Mouse (Mus musculus) heart, postnatal 4 days (tissue): ENCODE data around the gene Zcwpw1. TPM values are rescaled to one million over a fixed set of nuclear protein-coding genes. Genes with fewer than 3 reads are reported as not detected.
A peak's percentile ranks its signal among the peaks of the same experiment; 100 is the strongest.
"Not testable (repeated sequence)": the region's sequence is repeated elsewhere in the genome, so short reads cannot be mapped to it uniquely, and the experiment has no call there.

Experiments used
- DNase-seq: peaks from one replicate; pipeline ENCODE4 v3.0.0; 2021
- total RNA-seq, 2 experiments: library from RNA; stranded (reverse); gene quantifications; 2 replicates each; pipeline ENCODE4 v1.2.3; 2021

The Zcwpw1 gene
- total RNA-seq, 2 experiments from 2014 or later = 2.4 to 3.2 TPM

DNA sequence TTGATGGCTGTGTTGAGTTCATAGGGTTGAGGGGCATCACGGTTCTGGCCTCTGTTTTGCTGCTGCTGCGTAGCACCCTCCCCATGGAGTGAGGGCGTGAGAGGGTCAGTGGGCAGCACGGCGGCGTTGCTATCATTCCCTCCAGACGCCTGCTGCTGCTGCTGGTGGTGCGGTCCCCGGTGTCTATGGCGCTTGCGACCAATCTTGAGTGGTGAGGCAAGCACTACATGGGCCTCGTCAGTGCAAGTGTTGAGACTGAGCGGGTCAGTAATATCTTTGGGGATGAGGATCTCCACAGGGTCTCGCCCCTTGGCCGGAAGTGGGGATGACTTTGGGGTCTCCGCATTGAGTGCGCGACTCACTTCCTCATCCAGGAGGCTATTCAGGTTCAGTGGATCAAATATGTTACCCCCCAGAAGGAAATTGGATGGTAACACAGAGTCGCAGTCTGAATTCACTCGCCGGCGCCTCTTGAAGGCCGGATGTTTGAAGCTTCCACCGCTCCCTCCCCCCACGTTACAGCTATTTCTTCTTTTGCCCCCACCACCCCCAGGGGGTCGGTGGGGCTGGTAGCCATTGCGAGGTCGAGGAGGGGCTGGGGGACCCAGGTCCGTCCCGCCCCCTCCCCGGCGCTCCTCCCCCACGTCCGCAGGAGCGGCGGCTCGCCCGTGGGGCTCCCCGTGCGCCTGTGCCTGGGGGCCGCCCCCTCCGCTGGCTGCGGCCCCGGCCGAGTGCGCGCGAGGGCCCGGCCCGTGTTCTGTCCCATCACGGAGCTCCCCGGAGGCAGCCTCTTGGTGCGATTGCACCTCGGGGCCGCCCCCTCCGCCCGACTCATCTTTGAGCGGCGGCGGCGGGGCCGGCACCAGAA is 2.2 kb upstream of the Zcwpw1 start:
- peak; percentile 60 for DNase-seq

DNA sequence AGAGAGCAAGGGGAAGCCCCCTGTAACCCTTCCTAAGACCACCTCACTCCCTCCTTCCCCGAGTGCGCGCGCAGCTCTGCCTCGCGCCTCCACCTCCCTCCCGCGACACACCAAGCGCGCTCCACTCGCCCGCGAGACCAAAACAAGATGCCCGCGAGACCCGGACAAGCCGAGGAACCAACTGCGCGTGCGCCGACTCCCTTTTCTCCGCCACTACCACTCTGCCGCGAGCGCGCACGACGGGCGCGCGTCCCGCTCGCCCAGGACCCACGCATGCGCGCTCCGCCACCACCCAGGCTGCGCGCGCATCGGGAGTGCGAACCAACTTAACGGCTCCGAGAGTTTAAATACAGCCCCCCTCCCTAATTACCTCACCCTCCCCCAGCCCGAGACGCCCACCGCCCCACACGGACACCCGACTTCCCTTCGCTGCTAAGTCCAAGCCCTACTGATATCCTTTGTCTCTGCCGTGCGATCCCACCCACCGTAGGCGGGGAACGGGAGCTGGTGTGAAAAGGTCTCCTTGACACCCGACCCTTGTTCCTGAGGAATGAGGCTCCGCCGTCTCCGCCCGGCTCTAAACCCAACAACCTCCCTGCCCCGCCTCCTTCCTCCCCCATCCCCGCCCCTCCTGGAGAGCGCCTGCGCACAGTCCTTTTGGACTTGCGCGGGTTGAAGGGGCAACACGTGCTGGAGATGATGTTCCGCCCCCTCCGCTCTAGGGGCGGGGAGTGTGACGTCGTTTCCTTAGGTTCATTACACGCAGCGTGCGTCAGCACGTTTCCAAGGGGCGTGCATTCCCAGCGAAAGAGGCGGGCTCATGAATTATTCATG is 1.3 kb upstream of the Zcwpw1 start:
- peak; percentile 99 for DNase-seq

DNA sequence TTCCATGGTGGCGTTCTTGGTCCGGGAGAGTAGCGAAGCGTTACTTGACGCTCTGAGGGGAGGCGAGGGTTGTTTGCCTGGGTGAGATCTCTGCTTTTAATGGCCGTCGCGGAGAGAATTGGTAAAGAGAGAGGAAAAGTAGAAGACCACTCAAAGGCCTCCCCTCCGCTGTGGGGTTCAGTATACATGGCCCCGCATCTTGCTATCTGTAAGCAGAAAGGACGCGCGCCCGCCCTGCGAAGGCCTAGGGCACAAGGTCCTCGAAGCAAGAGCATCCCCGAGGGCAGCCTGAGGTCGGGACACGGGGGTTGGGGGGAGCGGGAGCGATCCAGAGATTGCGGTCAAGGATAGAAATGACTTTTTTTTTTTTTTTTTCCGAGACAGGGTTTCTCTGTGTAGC is 573 bp downstream of the Zcwpw1 start:
- DNase-seq = peak; percentile 18

DNA sequence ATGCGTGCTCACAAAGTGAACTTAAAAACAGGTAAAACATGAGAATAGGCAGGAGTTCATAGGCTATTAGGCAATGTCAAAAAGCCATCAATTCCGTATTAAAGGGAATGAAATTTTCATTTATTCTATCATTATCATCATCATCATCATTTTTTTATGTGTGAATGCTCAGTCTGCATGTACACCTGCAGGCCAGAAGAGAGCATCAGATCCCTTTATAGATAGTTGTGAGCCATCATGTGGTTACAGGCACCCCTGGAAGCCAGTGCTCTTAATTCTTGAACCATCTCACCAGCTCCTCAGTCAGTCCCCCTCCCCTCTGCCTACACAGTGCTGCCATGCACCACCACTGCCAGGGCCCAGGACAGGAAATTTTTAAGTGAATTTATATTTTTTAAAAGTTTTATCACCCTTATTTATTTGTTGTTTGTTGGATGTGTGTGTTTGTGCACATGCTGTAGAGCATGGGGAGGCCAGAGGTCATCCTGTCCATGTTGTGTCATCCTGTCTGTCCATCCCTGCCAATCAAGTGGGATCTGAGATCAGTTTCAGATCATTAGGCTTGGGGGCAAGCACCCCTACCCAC is 1.4 kb downstream of the Zcwpw1 start:
- DNase-seq = no peak

DNA sequence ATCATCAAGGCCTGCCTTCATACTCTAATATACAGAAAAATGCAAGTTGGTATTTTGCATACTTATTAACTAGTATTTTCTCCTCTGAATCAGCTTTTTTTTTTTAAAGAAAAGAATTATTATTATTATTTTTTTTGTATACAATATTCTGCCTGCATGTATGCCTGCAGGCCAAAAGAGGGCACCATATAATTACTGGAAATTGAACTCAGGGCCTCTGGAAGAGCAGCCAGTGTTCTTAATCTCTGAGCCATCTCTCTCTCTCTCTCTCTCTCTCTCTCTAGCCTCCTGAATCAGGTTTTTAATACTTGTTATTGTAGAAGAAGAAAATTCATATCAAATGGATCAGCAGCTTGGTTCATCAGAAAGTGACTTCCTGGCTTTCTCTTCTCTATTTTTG is 4.0 kb downstream of the Zcwpw1 start:
- no peak for DNase-seq

DNA sequence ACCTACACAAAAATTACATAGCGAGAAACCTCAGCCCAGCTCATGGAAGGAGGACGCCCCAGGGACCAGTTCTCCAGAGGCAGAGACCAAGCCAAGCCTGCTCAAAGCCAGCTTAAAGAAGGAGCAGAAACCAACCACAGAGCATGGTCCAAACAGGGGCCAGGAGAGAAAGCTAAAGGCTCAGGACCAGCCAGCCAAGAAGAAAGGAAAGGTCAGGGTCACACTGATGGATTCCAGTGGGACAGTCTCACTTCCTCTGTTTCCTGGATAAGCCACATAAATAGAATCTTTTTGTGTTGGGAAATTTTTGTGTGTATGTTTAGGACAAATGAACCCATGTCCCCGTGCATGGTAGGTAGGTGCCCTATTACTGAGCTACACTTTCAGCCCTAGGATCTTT is 9.0 kb downstream of the Zcwpw1 start:
- no peak for DNase-seq

DNA sequence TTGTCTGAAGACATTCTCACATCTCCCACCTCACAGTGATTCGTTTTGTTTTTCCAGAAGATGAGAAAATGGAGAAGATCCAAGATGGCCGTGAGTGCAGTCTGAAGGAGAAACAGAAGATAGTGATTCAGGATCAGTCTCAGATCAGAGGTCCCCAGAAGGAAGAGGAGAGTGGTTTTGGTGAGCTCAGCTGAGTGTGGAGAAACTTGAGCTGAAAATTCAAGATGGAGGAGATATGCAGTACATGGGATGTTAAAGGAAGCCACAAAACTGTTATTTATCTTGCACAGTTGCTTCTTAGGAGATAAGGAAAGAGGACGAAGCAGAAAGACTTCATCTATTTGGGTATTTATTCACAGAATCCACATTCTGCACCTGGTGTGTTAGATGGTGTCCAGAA is 13.3 kb downstream of the Zcwpw1 start:
- DNase-seq = no peak

DNA sequence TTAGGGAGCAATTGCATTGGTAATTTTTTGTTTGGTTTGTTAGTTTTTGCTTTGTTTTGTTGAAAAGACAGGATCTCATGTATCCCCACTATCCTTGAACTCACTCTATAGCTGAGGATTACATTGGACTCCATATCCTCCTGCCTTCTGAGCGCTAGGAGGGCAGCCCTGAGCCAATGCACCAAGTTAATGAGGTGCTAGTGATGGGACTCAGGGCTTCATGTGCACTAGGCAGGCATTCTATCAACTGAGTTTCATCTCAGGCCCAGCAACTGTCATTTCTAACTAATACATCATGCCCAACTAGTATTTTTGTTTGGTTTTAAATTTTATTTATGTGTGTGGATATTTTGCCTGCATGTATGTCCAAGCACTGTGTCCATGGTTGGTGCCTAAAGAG is 18.6 kb downstream of the Zcwpw1 start:
- DNase-seq = no peak

DNA sequence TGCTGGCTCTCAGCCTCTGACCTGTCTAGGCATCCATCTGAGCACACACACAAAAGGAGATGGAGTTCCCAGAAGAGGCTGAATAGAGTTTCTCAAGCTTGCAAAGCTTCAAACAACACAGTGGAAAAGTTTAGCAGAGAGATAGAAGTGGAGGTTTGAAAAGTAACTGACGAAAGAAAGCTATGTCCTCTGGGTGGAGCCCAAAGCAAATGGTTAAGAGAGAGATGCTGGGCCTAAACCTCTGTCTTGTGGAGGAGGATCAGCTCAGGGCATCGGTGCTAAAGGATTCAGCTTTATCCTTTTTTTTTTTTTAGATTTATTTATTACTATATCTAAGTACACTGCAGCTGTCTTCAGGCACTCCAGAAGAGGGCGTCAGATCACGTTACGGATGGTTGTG is 20.7 kb downstream of the Zcwpw1 start:
- no peak for DNase-seq

DNA sequence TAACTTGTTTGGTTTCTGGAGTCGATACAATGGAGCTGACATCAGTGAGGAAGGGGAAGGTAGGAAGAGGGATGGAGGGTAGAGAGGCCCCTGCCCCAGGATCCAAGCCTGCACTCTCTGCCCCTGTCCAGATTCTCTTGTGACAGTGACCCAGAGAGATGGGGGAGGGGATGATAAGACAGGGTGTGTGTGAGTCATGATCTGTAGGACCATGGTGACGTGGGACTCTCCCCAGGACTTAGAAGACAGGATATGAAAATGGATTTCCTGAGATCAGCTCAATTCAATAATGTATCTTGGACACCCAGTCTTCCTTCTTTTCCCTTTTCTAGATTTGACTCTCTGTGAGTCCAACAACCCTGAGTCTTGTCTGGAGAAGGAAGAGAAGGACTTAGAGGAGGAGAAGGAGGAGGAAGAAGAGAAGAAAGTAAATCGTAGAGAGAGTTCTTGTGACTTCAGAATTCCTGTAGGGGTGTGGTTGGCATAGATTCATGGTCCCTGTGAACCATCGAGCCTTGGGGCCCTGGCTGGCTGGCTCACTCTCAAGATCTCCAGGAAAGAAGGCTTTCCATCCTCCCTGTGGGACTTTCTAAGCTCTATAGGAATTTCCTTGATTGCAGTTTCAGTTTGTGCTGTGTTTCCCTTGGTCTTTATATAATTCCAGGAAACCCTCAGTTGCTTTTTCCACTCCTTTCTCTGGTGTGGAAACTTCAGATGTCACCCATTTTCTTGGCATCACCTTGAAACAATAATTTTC is 30.0 kb downstream of the Zcwpw1 start:
- DNase-seq = no peak

DNA sequence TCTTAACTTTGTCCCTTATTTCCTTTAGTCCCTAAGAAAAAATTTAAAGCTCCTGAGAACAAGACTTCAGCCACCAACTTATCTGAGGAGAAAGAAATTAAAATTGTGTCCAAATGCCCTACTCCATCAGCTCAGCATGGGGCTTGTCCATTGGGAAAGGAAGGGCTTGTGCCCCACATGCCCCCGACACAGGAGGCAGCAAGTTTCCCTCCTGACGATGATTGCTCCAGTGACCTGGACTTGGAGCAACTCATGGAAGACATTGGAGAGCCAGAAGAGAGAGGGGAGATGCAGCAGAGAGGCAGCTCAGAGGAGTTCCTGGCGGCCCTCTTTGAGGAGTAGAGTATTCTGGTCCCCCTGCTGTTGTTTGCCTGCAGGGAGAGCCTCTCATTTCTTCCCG is 34.5 kb downstream of the Zcwpw1 start:
- no peak for DNase-seq

DNA sequence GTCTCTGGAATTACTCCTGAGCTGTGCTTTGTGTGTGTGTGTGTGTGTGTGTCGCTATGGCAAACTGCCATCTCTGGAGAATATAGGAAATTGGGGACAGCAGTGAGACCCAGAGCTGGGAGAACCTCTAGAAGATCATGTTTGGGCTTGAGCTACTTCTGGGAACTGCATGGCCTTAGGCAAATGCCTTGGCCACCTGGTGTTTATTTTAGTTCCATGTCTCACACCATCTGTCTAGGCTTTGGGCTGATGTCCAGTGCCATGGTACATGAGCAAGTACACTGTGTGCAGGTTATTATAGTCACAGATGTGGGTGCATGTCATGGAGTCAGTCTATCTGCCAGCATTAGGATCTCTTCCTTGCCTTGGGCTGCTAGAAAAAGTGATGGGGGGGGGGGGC is 35.0 kb downstream of the Zcwpw1 start:
- no peak for DNase-seq

DNA sequence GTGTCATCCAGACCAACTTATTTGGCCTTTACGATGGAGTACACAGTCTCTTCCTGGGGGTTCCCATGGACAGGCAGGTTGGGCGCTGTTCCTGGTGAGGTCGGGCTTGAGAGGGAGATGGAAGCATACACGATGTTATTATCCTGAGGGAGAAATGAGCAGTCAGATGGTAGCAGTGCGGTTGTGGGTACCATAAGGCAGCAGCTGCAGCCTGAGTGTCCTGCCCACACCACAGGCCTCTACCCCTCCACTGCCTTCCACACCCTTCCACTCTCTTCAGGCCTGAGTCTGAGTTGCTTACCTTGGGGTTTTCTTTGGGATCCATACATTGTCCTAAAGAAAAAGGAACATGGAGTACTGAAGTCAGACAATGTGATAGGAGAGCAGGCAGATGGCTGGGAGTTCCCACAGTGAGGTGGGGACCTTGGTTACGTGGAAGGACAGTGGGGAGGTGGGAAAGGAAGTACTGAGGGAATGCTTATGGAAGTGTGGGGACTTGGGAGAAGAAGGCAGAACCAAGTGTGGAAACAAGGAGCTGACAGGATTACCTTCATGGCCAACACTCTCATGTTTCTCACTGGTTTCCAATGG is 36.0 kb downstream of the Zcwpw1 start:
- DNase-seq = no peak

DNA sequence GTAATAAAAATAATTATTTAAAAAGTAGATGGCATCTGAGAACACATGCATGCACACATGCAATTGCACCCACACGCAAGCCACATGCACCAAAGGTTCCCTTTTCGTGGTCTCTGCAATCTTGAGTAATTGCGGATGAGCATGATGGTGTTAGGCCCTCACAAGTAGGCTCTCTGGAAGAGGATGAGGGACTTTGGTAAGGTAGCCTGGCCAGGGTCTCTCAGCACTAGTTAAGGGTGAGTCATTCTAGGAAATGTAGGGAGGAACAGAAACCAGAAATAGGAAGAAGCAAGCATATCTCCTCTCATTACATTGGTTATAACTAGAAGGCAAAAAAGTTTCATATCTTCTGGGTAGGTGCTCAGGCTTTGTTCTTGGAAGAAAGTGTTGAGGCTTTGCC is 37.4 kb downstream of the Zcwpw1 start:
- DNase-seq = no peak

DNA sequence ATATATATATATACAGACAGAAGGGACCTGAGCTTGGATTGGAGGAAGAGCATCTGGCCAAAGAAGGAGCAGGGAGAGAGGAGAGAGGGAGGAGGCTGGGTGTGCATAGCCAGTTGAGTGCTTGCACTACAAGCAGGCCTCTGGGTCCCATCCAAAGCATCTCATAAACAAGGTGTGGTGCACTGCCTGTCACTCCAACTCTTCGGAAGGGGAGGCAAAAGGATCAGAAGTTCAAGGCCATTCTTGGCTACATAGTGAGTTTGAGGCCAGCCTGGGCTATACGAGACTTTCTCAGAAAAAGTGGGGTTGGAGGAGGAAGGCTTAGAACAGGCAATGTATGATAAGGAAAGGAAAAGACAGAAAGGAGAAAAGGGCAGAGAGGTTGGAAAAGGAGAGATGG is 38.4 kb downstream of the Zcwpw1 start:
- no peak for DNase-seq

DNA sequence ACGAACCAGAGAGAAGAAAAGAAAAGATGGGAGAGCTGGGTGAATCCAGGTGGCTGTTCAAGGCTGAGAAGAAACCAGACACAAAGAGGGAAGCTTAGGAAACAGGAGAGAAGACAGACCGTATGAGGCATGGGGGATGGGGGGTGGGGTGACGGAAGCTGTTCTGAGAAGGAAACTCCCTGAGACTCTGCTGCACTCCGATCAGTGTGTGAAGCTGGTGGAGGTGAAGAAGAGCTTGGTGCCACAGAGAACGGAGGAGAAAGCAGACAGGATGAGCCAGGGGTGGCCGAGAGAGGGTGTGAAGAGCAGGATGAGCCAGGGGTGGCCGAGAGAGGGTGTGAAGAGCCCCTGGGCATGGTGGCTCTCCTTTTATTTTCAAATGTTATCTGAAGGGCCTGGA is 38.8 kb downstream of the Zcwpw1 start:
- no peak for DNase-seq

DNA sequence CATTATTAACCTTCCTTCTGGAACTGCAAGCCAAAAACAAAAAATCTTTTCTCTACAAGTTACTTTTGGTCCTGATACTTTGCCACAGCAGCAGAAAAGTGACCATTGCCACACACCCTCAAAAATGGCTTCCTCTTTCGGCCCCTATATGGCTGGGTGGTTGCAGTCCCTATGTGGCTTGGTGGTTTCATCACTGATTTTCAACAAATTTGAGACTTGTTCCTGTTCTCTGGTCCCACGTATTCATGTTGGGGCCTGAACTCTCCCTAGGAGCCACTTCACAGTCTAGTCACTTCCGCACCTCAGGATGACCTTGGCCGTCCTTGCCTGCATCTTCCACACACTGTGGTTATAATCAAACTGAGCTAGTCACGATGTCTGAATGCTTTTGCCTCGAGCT is 41.1 kb downstream of the Zcwpw1 start:
- no peak for DNase-seq

DNA sequence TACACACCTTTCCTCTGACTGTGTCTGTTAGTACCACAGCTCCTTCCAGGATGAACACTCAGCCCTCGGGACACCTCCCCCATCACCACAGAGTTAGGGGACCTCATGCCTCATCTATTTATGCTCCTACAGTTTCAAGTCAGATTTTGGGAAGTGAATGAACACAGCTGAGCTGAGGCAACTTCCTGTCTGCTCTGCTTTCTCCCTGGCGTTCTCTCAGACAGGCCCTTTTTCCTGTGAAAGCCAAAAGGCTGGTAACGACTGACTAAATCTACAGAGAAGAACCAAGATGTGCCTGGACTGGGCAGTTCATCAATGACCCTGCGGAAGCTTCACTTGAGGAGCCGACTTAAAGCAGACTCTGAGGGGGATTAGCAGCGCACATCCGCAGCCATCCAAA is 42.6 kb downstream of the Zcwpw1 start:
- no peak for DNase-seq

DNA sequence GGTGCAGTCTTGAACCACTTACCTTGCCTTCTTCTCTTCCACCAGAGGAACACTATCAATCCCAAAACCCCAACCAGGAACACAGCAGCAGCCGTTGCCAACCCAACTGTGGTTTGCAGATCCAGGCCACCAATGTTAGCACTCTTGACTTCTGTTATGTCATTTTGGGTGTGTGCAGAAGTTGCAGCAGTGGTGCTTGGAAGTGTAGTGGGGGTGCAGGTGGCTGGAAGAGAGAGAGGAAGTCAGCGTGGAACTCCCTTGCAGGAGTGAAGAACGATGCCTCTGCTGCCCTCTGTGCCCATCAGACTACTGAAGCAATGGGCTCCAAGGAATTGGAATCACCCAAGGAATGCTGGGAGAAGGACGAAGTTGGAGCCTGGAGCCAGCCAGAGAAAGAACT is 43.5 kb downstream of the Zcwpw1 start:
- DNase-seq = no peak

DNA sequence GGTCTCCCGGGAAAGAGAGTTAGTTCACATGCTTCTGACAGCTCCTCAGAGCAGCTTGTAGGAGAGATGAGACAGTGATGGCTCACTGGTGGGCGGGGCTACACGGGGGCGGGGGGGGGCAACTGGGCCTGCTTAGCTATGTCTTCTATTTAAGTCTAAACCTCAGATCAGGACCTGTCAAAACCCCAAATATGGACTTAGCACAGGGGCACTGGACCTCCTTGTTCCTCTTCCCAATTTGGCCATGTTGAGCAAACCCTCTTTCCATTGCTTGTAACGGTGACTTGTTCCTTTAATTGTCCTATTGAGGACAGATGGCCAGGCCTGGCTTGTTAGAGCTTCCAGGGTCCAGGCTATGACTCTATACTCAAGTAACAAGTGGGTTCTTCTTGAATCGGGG is 43.9 kb downstream of the Zcwpw1 start:
- DNase-seq = no peak

DNA sequence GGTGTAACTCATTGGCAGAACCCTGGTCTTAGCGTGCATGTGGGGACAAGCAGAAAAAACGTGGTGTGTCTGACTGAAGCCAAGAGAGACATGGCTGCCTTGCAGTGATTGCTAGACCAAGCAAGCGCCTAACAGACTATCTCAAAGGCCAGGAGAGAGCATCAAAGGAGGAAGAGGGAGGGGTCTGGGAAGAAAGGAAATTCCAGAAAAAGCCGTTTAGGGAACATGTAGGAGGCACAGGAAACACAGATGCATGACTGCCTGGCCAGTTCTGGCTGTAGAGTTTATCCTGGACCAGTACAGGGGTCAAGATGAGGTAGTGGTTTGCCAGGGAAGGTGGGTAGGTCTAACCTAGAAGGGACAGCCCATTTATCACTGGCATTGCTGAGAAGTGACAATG is 45.9 kb downstream of the Zcwpw1 start:
- DNase-seq = peak; percentile 10

DNA sequence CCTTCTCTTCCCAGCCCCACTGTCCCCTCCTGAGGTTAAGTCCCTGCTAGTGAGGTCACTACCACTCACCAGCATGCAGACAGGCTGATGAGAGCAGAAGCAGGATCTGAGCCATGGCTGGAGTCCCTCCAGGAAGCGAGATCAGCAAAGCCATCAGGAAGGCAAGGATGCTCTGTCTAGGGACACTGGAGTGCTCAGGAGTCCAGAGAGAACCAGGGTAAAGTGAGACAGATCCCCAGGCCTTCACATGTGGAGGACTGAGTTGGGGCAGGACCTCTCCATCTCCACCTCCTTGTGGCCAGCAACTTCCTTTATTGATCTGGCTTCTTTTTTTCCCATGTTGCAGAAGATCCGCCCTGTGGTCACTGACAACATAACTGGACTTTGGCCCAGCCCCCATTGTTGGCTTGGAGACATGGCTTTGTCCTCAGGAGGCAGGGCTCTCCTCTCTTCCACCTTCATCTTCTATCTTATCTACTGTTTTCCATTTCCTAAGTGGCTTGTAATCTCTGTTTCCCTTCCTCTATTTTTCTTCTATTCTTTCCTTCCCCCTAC is 48.4 kb downstream of the Zcwpw1 start, which contains the start of gene Pilra:
Gene Pilra (minus strand): TSS at position 316 of the 555 bp plus-strand sequence.
- not testable (repeated sequence) for DNase-seq
